Mouse (Mus musculus): Measurements from ENCODE around the gene Paf1.

The Paf1 gene

GRCm38 (mm10) chr7:28432252-28432651 is 39.5 kb downstream of the Paf1 start:
- no peak for DNase-seq (ENCODE audit: low read depth, low spot score)

GRCm38 (mm10) chr7:28435660-28436259 is 43.0 kb downstream of the Paf1 start:
- no peak for DNase-seq (ENCODE audit: low read depth, low spot score)

GRCm38 (mm10) chr7:28436271-28436904 is 43.6 kb downstream of the Paf1 start:
- peak; percentile 98 for DNase-seq (ENCODE audit: low read depth, low spot score)

GRCm38 (mm10) chr7:28436932-28437570 is 44.3 kb downstream of the Paf1 start, which contains the start of gene Gmfg:
Gene Gmfg (plus strand): TSS chr7:28437447.
- peak; percentile 86 for DNase-seq (ENCODE audit: low read depth, low spot score)

DNA sequence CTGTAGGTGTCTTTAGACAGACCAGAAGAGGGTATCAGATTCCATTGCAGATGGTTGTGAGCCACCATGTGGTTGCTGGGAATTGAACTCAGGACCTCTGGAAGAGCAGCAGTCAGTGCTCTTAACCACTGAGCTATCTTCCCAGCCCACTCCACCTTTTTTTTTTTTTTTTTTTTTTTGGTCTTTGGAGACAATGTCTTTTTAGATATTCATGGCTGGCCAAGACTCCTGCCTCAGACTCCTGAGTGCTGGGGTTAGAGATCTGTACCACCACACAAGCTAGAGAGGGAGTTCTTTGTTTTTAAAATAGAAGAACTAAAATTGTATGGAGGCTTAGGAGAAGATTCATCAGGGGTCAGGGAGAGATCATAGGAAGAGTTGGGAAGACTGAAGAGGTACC is 45.2 kb downstream of the Paf1 start:
- no peak for DNase-seq (ENCODE audit: low read depth, low spot score)

DNA sequence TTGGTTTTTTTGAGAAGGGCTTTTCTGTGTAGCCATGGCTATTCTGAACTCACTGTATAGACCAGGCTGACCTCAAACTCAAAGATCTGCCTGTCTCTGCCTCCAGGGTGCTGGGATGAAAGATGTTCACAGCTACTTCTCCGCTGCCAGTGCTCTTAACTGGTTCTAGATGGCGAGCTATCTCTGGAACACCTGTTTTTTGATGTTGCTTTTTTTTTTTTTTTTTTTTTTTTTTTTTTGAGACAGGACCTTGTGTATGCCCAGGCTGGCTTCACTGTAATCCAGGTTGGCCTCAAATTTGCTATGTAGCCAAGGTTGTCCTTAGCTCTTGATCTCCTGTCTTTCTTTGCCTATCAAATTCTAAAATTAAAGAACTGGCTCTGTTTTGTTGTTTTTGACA is 46.0 kb downstream of the Paf1 start:
- no peak for DNase-seq (ENCODE audit: low read depth, low spot score)

GRCm38 (mm10) chr7:28440739-28441138 is 48.0 kb downstream of the Paf1 start:
- no peak for DNase-seq (ENCODE audit: low read depth, low spot score)

DNA sequence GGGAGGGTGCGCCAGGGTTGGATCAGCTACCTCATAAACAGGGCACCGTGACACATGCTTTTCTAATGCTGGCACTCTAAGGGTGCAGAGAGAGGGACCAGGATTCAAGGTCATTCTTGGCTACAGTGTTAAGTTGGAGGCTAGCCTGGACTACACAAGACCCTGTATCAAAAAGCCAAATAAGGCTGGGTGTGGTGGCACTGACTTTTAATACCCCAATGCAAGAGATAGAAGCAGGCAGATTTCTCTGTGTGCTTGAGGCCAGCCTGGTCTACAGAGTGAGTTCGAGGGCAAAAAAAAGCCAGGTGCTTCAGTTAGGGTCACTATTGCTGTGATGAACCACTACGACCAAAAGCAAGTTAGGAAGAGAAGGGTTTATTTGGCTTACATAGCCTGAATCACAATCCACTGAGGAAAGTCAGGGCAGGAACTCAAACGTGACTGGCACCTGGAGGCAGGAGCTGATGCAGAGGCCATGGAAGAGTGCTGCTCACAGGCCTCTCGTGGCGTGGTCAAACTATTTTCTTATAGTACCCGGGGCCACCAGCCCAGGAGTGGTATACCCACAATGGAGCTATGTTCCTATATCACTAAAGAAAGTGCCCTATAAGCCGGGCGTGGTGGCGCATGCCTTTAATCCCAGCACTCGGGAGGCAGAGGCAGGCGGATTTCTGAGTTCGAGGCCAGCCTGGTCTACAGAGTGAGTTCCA is 49.2 kb downstream of the Paf1 start:
- DNase-seq (ENCODE audit: low read depth, low spot score): no peak

GRCm38 (mm10) chr7:28442688-28443087 is 49.9 kb downstream of the Paf1 start:
- no peak for DNase-seq (ENCODE audit: low read depth, low spot score)

DNA sequence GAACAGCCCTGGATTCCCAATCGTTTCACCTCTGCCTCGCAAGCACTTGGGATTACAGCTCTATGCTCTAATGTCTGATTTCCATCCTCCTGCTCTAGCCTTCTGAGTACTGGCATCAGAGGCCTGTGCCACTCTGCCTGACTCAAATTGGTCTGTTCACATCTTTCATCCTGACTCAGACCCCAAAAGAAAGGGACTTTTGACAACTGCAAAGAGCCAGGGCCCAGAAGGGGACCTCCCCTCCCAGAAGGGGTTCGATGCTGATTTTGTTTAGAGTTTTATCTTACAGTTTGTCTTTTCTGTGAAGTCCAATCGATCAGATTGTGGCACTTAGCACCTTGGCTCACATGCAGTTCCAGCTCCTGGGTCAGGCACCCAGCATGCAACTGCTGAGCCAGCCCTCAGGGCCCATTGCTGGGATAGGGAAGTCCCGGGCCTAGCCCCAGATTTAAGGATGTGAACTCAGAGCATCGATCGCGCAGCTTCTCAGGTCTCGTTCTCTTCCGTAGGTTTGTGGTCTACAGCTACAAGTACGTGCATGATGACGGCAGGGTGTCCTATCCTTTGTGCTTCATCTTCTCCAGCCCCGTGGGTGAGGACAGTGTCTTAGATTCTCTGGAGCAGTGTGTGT is 51.7 kb downstream of the Paf1 start:
- no peak for DNase-seq (ENCODE audit: low read depth, low spot score)

- DNase-seq (ENCODE audit: low read depth, low spot score): peak; percentile 61
These were observed 53.7 kb downstream of the Paf1 start for GRCm38 (mm10) chr7:28446446-28446845.

- no peak for DNase-seq (ENCODE audit: low read depth, low spot score)
These were observed 54.5 kb downstream of the Paf1 start for GRCm38 (mm10) chr7:28447101-28447830.

DNA sequence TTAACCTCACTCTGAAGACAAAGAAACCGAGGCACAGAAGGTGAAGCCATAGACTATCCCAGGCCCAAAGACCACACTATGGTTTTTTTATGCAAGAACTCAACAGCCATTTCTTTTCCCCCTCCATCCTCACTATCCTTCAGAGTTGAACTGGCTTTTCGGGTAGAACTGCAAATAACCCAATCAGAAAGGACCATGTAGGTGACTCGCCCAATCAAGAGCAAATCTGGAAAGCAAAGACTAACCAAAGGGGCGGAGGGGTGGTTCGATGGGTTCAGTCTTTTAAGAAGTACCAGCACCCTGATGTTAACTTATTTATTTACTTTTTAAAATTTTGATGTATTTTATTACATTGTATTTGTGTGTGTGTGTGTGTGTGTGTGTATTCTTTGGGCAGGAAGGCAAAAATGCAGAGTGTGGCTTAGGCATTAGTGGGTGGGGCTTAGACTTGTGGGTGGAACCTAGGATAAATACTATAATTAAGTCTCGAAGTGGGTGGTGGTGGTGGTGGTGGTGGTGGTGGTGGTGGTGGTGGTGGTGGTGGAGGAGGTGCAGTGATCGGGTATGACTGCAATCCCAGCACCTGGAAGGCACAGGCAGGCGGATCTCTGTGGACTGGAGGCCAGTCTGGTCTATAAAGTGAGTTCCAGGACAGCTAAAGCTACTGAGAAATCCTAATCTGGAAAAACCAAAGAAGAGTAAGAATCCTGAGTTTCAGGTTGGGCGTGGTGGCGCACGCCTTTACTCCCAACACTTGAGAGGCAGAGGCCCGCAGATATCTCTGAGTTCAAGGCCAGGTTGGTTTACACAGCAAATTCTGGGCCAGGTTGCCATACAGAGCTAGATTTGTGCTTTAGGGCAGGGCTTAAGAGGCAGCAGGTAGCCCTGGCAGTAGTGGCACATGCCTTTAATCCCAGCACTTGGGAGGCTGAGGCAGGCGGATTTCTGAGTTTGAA is 55.4 kb downstream of the Paf1 start:
- DNase-seq (ENCODE audit: low read depth, low spot score): no peak
